Mouse (Mus musculus) limb, embryonic 12.5 days (tissue): Measurements from ENCODE around the gene Gm20937. TPM values are rescaled to one million over a fixed set of nuclear protein-coding genes. Genes with fewer than 3 reads are reported as not detected.
"Not testable (repeated sequence)": the region's sequence is repeated elsewhere in the genome, so short reads cannot be mapped to it uniquely, and the experiment has no call there.

ENCODE experiments used
- ATAC-seq: fragments of 200-750 bp; cut with Nextera tagmentation; 2 replicates; pipeline ENCODE4 v1.8.0; 2017; ENCODE audit warnings: low read depth, moderate TSS enrichment; ENCODE audit not compliant: insufficient number of reproducible peaks, insufficient read depth, low FRiP score, low TSS enrichment
- H3K27ac ChIP-seq: fragments of 300-500 bp; sonication (generic); 2 replicates; pipeline ENCODE4 v1.5.1; 2016; ENCODE audit warnings: mild to moderate bottlenecking, moderate library complexity
- H3K27me3 ChIP-seq: fragments of 300-500 bp; sonication (generic); 2 replicates; pipeline ENCODE4 v1.6.1; 2016; ENCODE audit warnings: mild to moderate bottlenecking, moderate library complexity
- H3K36me3 ChIP-seq: fragments of 300-500 bp; sonication (generic); 2 replicates; pipeline ENCODE4 v1.6.1; 2016; ENCODE audit warnings: mild to moderate bottlenecking, moderate library complexity
- H3K4me1 ChIP-seq: fragments of 300-500 bp; sonication (generic); replicated peaks from 2 replicates; pipeline ENCODE4 v1.6.1; 2016
- H3K4me2 ChIP-seq: fragments of 300-500 bp; sonication (generic); 2 replicates; pipeline ENCODE4 v1.6.1; 2016; ENCODE audit warnings: mild to moderate bottlenecking, moderate library complexity
- H3K4me3 ChIP-seq: fragments of 300-500 bp; sonication (generic); replicated peaks from 2 replicates; pipeline ENCODE4 v1.5.1; 2016; ENCODE audit warnings: mild to moderate bottlenecking
- H3K9ac ChIP-seq: fragments of 300-500 bp; sonication (generic); replicated peaks from 2 replicates; pipeline ENCODE4 v1.6.1; 2016; ENCODE audit warnings: mild to moderate bottlenecking, moderate library complexity
- H3K9me3 ChIP-seq: fragments of 300-500 bp; sonication (generic); 2 replicates; pipeline ENCODE4 v1.6.1; 2016; ENCODE audit warnings: mild to moderate bottlenecking, moderate library complexity
- WGBS: fragments of 180-500 bp; shearing (Covaris S2); methylation state at CpG from one replicate; pipeline ENCODE4 v1.1.7; 2016; 5-methylcytosine and 5-hydroxymethylcytosine counted together
- polyA plus RNA-seq: library from polyadenylated mRNA; unstranded; fragments of >200 nt; fragmentation: Nextera tagmentation; extraction: Ambion mirVana; gene quantifications from 2 replicates; pipeline ENCODE4 v1.2.1, GENCODE M21; 2016

Gm20937 gene
- polyA plus RNA-seq: not detected in 2 replicates

DNA sequence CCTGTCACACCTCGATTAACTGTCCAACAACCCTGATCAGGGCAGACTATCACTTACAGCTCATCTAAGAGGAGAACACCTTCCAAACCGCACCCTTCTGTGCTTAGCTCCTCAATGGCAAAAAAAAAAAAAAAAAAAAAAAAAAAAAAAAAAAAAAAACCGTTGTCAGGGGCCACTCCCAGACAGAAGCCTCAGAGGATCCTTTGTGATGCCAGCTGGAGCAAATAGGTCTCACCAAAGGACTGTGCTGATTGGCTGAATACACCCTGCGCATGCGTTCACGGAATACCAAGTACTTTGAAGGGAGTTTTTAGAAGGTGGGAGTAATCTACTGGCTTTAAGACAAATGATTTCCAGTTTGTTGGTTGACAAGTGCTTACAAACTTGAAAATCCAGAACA lies at the start of gene Gm20937:
Gene Gm20937 (minus strand): TSS at position 101 of the 400 bp plus-strand sequence.
- H3K27me3 ChIP-seq, H3K36me3 ChIP-seq, H3K9me3 ChIP-seq, H3K9ac ChIP-seq, H3K4me3 ChIP-seq, H3K27ac ChIP-seq, H3K4me2 ChIP-seq, ATAC-seq, H3K4me1 ChIP-seq: not testable (repeated sequence)
- WGBS: no CpG with 5 or more reads among the region's 6 CpGs

Other genes with a start within 250 kb of the Gm20937 start
- not detected in 2 replicates for gene Gm20816, start 243.1 kb upstream of the Gm20937 start, polyA plus RNA-seq